Mouse (Mus musculus): ENCODE measurements around the gene Foxo3. TPM values are rescaled to one million over a fixed set of nuclear protein-coding genes. Genes with fewer than 3 reads are reported as not detected.

Gene Foxo3
- polyA plus RNA-seq, 1 experiment from 2014 or later = 17.9 TPM

DNA sequence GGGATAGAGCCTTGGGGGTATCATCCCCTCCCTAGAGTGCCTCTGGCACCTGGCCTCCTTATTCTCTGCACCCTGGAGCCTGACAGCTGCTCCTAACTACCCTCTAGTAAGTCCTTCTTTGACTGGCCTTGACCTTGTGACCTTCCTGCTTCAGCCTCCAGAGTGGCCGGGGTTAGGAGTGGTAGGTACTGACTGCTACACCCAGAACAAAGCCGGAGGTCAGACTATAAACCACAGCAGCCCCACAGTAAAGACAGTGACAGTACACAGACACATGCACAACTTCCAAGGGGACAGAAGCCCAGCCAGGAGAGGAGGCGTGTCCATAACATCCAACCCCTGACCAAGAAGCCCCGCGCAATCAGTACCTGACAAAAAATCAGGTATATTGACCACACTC is 106.4 kb downstream of the Foxo3 start:
- no peak for ATAC-seq
- 68% methylated on average over 5 of the region's 5 CpGs for WGBS (ENCODE audit: insufficient replicate concordance)
- Histone ChIP-seq H3K4me3 (no peak overlapping the region), H3K4me1 (peaks cover 20% of the 10 kb centered on the region), H3K9me3 (replicated peaks) (no peaks in the 10 kb centered on the region), H3K9ac (no peak overlapping the region), H3K4me2 (no peak overlapping the region), H3K27me3 (replicated peaks) (no peaks in the 10 kb centered on the region), H3K27ac (no peak overlapping the region), H3K36me3 (no peaks in the 10 kb centered on the region)

DNA sequence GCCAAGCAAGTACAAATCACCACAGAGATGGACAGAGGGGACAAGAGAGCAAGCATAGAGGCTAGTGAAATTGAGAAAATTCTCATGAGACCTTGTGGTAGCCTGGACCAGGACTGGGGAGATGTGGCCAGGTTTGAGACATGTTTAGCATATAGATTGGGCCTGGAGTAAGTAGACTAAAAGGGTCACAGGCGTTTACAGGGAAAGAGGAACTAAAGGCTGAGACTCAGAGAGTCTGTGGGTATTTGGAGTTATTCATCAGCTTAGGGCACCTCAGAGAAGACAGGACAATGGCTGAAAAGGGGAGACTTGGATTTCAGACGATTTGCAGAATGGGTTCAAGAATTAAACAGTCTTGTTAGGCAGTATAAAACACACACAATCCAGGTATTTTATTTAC is 121.8 kb downstream of the Foxo3 start:
- H3K4me3 ChIP-seq = no peak overlapping the region
- H3K4me1 ChIP-seq = peaks cover 9% of the 10 kb centered on the region; the same call in 1 of the 2 replicates
- H3K27ac ChIP-seq = no peak overlapping the region
- WGBS (ENCODE audit: insufficient replicate concordance) = 40% methylated on average over 2 of the region's 2 CpGs
- no peak overlapping the region for H3K9ac ChIP-seq
- no peaks in the 10 kb centered on the region for H3K36me3 ChIP-seq
- peaks cover 2% of the 10 kb centered on the region; the same call in 1 of the 2 replicates for H3K9me3 ChIP-seq (replicated peaks)
- no peak overlapping the region for H3K4me2 ChIP-seq
- no peak for ATAC-seq
- H3K27me3 ChIP-seq (replicated peaks) = 0 out of 2 replicates have a peak, but pooled peaks cover 3% of the 10 kb centered on the region

DNA sequence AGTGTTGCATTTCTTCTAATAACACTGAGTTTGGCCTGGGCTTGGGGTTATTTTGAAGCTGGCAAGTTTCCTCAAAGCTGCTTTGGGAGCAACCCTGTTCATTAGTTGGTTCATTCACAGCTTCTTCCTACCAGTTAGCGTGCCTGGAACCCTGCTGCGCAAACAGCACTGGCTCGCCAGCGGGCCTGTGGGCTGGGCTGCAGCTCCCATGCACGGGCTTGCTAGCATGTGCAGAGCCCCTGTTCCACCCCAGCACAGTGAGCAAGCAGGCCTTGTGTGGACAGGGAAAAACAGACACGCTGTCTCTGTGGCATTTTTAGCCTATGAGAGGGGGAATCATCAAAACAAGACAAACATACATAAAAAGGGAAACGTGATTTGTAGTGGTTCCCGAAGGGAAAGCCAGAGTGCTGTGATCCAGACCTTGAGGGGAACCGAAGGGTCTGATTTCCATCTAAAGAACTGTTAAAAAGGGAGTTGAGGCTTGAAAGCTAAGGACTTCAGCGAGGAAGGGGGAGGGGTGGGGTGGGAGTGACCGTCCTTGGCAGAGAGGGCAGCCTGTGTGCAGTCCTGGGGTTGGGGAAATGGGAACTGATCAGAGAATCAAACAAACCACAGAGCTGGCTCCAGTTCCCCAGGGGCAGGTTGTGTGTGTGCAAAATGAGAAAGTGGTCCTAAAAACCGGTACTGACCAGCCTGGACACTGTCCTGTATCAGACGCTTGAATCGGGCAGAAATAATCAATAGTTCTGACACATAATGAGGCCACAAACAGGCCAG is 123.9 kb downstream of the Foxo3 start:
- H3K27ac ChIP-seq = no peak overlapping the region
- 41% methylated on average over 14 of the region's 14 CpGs for WGBS (ENCODE audit: insufficient replicate concordance)
- no peaks in the 10 kb centered on the region for H3K36me3 ChIP-seq
- no peak overlapping the region for H3K9ac ChIP-seq
- H3K4me1 ChIP-seq = peaks cover 9% of the 10 kb centered on the region; the same call in 1 of the 2 replicates
- no peak overlapping the region for H3K4me3 ChIP-seq
- H3K4me2 ChIP-seq = 0 out of 2 replicates have a peak overlapping the region, but pooled peaks have one; percentile 4
- H3K9me3 ChIP-seq (replicated peaks) = no peaks in the 10 kb centered on the region
- H3K27me3 ChIP-seq (replicated peaks) = 0 out of 2 replicates have a peak, but pooled peaks cover 3% of the 10 kb centered on the region
- ATAC-seq = no peak

DNA sequence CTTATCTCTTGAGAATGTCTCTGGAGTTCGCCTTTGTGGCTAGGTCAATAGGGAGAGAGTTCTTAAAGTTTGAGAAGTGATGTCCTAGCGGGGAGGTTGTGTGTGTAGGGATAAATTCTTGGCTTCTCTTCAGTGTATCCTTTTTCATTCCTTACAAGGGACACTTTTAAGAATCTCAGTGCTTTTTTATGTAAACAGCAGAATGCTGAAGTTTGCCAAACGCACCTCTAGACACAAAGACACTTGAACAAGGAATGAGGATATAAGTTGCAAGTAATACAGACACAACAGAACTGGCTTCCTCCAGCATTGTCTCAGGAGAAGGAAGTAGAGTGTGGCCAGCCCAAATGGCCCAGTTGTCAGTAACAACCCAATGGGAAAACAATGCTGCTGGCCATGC is 126.8 kb downstream of the Foxo3 start:
- peaks cover 18% of the 10 kb centered on the region for H3K4me1 ChIP-seq
- ATAC-seq = no peak
- no peaks in the 10 kb centered on the region for H3K36me3 ChIP-seq
- no peaks in the 10 kb centered on the region for H3K9me3 ChIP-seq (replicated peaks)
- no peak overlapping the region for H3K9ac ChIP-seq
- H3K27me3 ChIP-seq (replicated peaks) = 0 out of 2 replicates have a peak, but pooled peaks cover 3% of the 10 kb centered on the region
- H3K4me2 ChIP-seq = no peak overlapping the region
- no peak overlapping the region for H3K4me3 ChIP-seq
- no peak overlapping the region for H3K27ac ChIP-seq
- 71% methylated on average over 3 of the region's 3 CpGs for WGBS (ENCODE audit: insufficient replicate concordance)

DNA sequence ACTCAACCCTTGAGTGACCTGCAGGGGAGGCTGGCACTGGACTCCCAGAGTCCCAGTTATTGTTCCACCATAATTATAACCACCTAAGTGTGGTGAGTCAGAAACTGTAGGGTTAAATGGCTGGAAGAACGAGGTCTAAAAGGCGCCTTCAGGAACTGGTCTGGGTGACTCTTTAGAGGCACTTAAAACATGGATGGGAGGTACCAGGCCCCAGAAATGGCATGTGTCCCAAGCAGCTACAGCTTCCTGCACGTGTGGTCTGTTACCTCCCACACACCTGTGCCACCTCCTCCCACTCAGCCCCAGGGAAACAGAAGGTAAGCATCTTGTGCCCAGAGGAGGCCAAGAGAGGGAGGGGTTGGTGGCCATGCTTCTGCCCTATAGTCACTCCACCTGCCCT is 128.2 kb downstream of the Foxo3 start:
- Histone ChIP-seq H3K4me3 (no peak overlapping the region), H3K4me1 (peaks cover 24% of the 10 kb centered on the region), H3K27me3 (replicated peaks) (0 out of 2 replicates have a peak, but pooled peaks cover 3% of the 10 kb centered on the region), H3K4me2 (no peak overlapping the region), H3K36me3 (no peaks in the 10 kb centered on the region), H3K27ac (no peak overlapping the region), H3K9ac (no peak overlapping the region), H3K9me3 (replicated peaks) (no peaks in the 10 kb centered on the region)
- no peak for ATAC-seq
- 62% methylated on average over 3 of the region's 3 CpGs for WGBS (ENCODE audit: insufficient replicate concordance)

DNA sequence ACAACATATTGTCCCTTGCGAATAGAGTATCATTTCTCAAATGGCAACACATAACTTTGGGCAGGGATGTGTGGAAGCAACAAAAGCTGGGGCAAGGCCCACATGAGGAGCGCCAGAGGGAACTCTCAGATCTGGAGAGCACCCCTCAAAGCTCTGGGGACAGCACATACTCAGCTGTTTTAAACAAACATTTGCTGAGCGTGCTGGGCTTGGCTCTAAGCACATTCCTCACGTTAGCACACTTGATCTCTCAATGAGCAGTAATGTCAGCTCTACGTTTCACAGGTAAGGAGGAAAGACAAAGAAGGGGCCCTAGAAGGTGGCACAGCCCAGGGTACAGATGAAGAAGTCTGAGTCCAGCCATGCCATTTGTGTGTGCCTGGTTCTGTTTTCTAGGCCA is 131.3 kb downstream of the Foxo3 start:
- Histone ChIP-seq H3K4me1 (peaks cover 15% of the 10 kb centered on the region), H3K4me2 (no peak overlapping the region), H3K27me3 (replicated peaks) (0 out of 2 replicates have a peak, but pooled peaks cover 1% of the 10 kb centered on the region), H3K9ac (no peak overlapping the region), H3K36me3 (no peaks in the 10 kb centered on the region), H3K27ac (no peak overlapping the region), H3K4me3 (no peak overlapping the region), H3K9me3 (replicated peaks) (no peaks in the 10 kb centered on the region)
- WGBS (ENCODE audit: insufficient replicate concordance) = 69% methylated on average over 5 of the region's 5 CpGs
- ATAC-seq = no peak

DNA sequence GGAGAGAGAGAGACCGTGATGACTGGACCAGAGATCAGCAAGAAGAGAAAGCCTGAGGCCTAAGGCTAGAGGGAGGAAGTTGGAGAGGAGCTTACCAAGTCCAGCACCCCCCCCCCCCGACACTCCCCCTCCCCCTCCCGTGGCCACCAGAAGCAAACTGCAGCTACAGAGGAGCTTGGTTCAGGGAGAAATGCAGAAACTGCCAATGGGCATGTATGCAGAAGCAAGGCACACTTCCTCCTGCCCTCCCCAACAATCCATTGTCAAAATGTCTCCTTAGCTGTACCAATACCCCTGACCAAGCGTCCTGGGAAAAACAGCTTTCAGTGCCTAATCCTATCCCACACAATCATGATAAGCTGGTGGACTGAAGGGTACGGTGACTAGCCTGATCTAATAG is 131.8 kb downstream of the Foxo3 start:
- Histone ChIP-seq H3K27ac (no peak overlapping the region), H3K9ac (no peak overlapping the region), H3K4me3 (no peak overlapping the region), H3K9me3 (replicated peaks) (no peaks in the 10 kb centered on the region), H3K4me2 (no peak overlapping the region), H3K36me3 (no peaks in the 10 kb centered on the region), H3K4me1 (peaks cover 15% of the 10 kb centered on the region), H3K27me3 (replicated peaks) (no peaks in the 10 kb centered on the region)
- 20% methylated on average over 5 of the region's 5 CpGs for WGBS (ENCODE audit: insufficient replicate concordance)
- ATAC-seq = no peak

DNA sequence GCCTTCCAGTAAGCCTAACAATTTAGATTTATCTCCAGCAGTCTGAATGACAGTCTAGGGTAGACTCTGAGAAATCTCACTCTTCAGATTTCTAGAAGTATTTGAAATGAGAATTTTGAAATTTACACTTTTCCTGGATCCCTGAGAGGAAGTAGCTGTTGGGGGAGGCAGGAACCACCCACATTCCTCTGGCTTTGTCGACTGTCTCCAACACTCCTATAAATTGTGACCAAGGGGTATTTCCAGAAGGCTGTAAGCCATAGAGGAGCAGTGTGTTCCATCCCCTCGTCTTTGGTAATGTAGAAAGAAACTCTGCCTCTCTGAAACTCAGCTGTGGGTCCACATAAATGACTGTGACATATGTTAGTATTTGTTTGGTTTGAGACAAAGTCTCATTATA is 132.4 kb downstream of the Foxo3 start:
- ATAC-seq = no peak
- WGBS (ENCODE audit: insufficient replicate concordance) = 24% methylated on average over 2 of the region's 2 CpGs

DNA sequence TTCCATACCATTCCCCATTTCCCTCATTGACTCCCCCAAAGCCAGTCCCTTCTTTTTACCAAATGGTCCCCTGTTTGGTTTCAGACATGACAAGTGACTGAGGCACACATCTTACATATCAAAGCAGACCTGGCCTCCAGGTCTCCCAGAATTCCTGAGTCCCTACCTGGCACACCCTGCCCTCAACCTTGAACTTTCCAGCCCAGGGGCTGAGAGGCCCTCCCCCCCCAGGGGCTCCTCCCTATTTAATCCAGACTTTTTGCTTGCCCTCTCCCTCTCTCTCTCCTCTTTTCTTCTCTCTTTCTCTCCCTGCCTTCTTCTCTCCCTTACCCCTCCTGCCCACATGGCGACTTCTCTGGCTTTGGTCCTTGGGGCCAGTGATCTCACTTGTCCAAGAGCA is 133.8 kb downstream of the Foxo3 start:
- WGBS (ENCODE audit: insufficient replicate concordance) = 65% methylated on average over 1 of the region's 1 CpGs
- no peaks in the 10 kb centered on the region for H3K9me3 ChIP-seq (replicated peaks)
- no peak overlapping the region for H3K4me2 ChIP-seq
- no peak overlapping the region for H3K4me3 ChIP-seq
- H3K9ac ChIP-seq = no peak overlapping the region
- no peak overlapping the region for H3K27ac ChIP-seq
- no peaks in the 10 kb centered on the region for H3K36me3 ChIP-seq
- H3K4me1 ChIP-seq = peaks cover 15% of the 10 kb centered on the region
- no peaks in the 10 kb centered on the region for H3K27me3 ChIP-seq (replicated peaks)
- no peak for ATAC-seq

More for the DNA sequence above, 132.4 kb downstream of the Foxo3 start:
- no peaks in the 10 kb centered on the region for H3K27me3 ChIP-seq (replicated peaks)
- no peaks in the 10 kb centered on the region for H3K36me3 ChIP-seq
- H3K9ac ChIP-seq = no peak overlapping the region
- H3K9me3 ChIP-seq (replicated peaks) = no peaks in the 10 kb centered on the region
- H3K4me3 ChIP-seq = no peak overlapping the region
- H3K4me1 ChIP-seq = peaks cover 15% of the 10 kb centered on the region
- H3K4me2 ChIP-seq = no peak overlapping the region
- H3K27ac ChIP-seq = no peak overlapping the region

DNA sequence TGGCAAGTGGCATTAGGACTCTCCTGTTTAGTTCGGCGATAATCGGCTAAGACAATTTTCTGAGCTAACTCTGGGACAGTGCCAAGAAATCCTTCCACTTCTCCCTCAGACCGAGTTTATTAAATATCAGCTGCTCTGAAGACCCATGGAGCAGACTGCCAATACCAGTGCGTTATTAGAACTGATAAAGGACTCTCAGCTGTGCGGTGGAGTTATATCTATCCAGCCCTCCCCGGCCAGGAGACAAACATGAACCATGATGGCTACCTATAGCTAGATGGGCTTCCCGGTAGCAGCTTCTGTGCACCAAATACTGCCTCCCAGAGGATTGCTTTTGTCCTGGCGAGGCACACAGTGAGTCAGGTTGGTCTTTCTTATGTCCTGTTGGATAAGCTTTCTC is 134.5 kb downstream of the Foxo3 start:
- no peaks in the 10 kb centered on the region for H3K9me3 ChIP-seq (replicated peaks)
- no peak overlapping the region for H3K9ac ChIP-seq
- no peak overlapping the region for H3K27ac ChIP-seq
- no peak for ATAC-seq
- H3K36me3 ChIP-seq = no peaks in the 10 kb centered on the region
- H3K4me1 ChIP-seq = peaks cover 15% of the 10 kb centered on the region
- 61% methylated on average over 9 of the region's 9 CpGs for WGBS (ENCODE audit: insufficient replicate concordance)
- no peak overlapping the region for H3K4me3 ChIP-seq
- H3K27me3 ChIP-seq (replicated peaks) = no peaks in the 10 kb centered on the region
- no peak overlapping the region for H3K4me2 ChIP-seq

DNA sequence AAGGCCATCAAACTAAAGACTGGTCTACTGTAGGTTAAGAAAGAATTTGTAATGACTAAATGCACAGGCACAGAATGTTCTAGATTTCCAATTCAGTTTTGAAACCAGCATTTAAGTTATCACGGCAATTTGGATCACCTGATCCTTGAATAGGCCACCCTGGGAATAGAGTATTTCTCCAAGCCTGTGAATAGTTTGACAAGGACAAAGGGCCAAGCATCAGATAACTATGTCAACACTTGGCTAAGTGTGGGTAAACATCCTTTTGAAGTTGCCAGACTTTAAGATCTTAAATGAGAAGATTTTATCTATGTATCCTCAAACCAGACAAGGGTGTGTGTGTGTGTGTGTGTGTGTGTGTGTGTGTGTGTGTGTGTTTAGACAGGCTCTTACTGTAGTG is 136.8 kb downstream of the Foxo3 start:
- 76% methylated on average over 1 of the region's 1 CpGs for WGBS (ENCODE audit: insufficient replicate concordance)
- Histone ChIP-seq H3K36me3 (no peaks in the 10 kb centered on the region), H3K9me3 (replicated peaks) (no peaks in the 10 kb centered on the region), H3K27me3 (replicated peaks) (no peaks in the 10 kb centered on the region), H3K4me2 (no peak overlapping the region), H3K4me3 (no peak overlapping the region), H3K4me1 (peaks cover 5% of the 10 kb centered on the region; the same call in 1 of the 2 replicates), H3K9ac (no peak overlapping the region), H3K27ac (no peak overlapping the region)
- no peak for ATAC-seq

DNA sequence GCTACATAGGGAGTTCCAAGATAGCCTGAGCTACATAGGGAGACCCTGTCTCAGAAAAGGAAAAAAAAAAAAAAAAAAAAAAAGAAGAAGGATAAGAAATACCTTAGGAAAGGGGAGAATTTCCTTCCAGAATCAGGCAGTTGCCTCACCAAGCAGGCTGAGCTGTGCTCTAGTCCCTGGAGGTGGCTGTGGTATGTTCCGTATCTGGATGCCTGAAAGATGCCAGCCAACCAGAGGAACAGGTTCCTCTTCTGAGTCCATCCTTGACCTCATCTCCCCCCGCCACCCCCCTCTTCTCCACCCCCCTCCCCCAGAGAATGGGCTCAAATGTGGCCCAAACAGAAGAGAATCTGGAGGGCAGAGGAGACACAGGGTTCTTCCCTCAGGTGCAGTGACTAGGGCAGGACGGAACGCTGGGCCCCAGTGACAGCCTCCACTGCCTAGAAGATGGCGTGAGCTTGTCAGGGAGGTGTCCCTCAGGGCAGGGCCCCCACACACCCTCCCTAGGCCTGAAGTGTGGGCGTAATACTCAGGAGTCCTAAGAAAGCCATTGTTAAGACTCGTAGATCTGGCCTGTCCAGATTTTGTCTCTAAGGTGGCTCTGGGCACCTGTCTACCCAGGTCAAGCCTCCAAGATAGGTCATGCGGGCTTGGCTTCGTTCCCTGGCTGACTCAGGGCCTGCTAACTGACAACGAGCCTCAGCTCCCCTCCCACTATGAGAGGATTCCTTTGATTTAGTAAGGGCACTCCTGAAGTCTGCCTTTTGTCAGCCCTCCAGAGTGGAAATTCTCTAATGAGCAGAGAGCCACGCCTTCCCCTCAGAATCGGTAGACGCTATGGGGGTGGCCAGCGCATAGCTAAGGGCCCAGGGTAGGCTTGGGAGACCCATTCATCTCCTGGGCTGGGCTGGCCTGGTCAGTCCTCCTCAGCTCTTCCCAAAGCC is 141.5 kb downstream of the Foxo3 start:
- no peaks in the 10 kb centered on the region for H3K36me3 ChIP-seq
- no peak overlapping the region for H3K9ac ChIP-seq
- H3K27ac ChIP-seq = no peak overlapping the region
- no peak overlapping the region for H3K4me3 ChIP-seq
- no peak for ATAC-seq
- no peaks in the 10 kb centered on the region for H3K27me3 ChIP-seq (replicated peaks)
- 73% methylated on average over 14 of the region's 14 CpGs for WGBS (ENCODE audit: insufficient replicate concordance)
- no peaks in the 10 kb centered on the region for H3K9me3 ChIP-seq (replicated peaks)
- H3K4me2 ChIP-seq = no peak overlapping the region
- no peaks in the 10 kb centered on the region; the same call in 1 of the 2 replicates for H3K4me1 ChIP-seq
